Mouse (Mus musculus): ENCODE measurements at regions not wholly inside any gene's neighbourhood (a gene's known extent, or its start where the extent isn't known, plus 50 kb on each side); places are given as distances from the start of the nearest gene placed in this dataset.

DNA sequence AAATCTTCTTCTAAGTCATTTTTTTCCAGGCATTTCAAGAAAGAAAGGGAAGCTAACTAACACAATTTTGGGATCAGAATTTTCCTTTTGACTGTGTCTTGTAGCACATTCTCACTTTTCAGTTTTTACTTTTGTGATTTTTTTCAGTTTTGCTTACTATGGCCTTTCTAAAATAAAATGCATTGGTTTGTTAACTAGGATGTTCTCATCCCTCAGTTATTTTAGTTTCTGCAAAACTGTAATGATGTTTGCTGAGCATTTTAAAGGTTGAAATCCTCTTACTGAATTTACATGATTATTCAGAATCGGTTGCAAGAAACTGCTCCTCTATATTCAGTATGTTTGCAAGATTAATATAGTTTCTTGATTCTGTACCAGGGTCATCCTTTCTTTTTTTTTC lies 610.1 kb upstream of the Frg1 start:
- H3K4me1 ChIP-seq (ENCODE audit: control insufficient read depth, insufficient read depth, low read length) = no peaks in the 10 kb centered on the region
- WGBS = 89% methylated on average over 1 of the region's 1 CpGs

DNA sequence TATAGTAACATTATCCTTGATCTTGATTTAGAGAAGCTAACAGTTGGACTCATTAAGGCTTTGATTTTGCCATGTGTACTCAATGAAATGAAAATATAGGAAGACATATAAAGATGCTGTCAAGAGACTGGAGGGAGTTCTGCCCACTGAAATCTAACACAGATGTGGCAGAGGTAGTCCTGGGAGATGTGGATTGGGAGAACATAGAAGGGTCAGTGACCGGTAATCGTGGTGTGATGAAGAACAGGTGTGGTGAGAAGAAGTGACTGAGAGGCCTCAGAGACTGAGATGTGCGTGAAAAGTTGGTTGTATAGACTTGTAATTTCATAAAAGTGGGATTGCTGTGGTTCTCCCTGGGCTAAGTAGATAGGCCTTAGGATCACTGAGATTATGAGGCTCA lies 600.9 kb upstream of the Frg1 start:
- no peak for ATAC-seq

More for the DNA sequence above, 610.1 kb upstream of the Frg1 start:
- Histone ChIP-seq H3K4me3 (ENCODE audit: low read length) (no peak overlapping the region), H3K36me3 (ENCODE audit: control insufficient read depth, insufficient read depth, low read length) (no peaks in the 10 kb centered on the region), H3K27me3 (replicated peaks; ENCODE audit: control insufficient read depth, insufficient read depth, low read length) (no peaks in the 10 kb centered on the region), H3K4me2 (ENCODE audit: low read depth, low read length) (no peak overlapping the region), H3K27ac (ENCODE audit: low read length) (no peak overlapping the region), H3K9ac (ENCODE audit: low read depth, low read length) (no peak overlapping the region), H3K9me3 (ENCODE audit: control insufficient read depth, low read length) (no peaks in the 10 kb centered on the region)
- no peak for ATAC-seq

DNA sequence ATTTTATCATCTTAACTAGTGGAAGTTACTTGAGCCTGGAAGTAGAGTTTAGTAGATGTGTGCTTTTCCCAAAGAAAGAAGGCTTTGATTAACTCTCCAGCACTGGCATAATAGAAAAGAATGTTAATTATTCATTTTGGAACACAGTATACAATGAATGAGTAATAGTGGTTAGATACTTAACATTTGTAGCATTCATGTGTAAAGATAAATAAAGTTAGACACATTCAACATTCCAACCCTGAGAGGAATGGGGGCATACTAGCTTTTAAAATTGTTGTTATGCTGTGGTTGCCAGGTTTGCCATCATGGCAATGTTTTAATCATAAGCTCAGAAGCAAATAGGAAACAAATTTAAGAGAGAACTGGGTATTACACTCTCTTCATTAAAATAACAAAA lies 586.3 kb upstream of the Frg1 start:
- H3K9me3 ChIP-seq (ENCODE audit: control insufficient read depth, low read length) = no peaks in the 10 kb centered on the region
- no peak overlapping the region for H3K4me3 ChIP-seq (ENCODE audit: low read length)
- H3K27ac ChIP-seq (ENCODE audit: low read length) = no peak overlapping the region
- no peak overlapping the region for H3K4me2 ChIP-seq (ENCODE audit: low read depth, low read length)
- no peak overlapping the region for H3K9ac ChIP-seq (ENCODE audit: low read depth, low read length)
- no peak for ATAC-seq
- no peaks in the 10 kb centered on the region for H3K27me3 ChIP-seq (replicated peaks; ENCODE audit: control insufficient read depth, insufficient read depth, low read length)
- no peaks in the 10 kb centered on the region for H3K36me3 ChIP-seq (ENCODE audit: control insufficient read depth, insufficient read depth, low read length)
- no peaks in the 10 kb centered on the region for H3K4me1 ChIP-seq (ENCODE audit: control insufficient read depth, insufficient read depth, low read length)

More for the DNA sequence above, 600.9 kb upstream of the Frg1 start:
- Histone ChIP-seq H3K4me1 (ENCODE audit: control insufficient read depth, insufficient read depth, low read length) (no peaks in the 10 kb centered on the region), H3K4me3 (ENCODE audit: low read length) (no peak overlapping the region), H3K9ac (ENCODE audit: low read depth, low read length) (no peak overlapping the region), H3K36me3 (ENCODE audit: control insufficient read depth, insufficient read depth, low read length) (no peaks in the 10 kb centered on the region), H3K9me3 (ENCODE audit: control insufficient read depth, low read length) (no peaks in the 10 kb centered on the region), H3K4me2 (ENCODE audit: low read depth, low read length) (no peak overlapping the region), H3K27me3 (replicated peaks; ENCODE audit: control insufficient read depth, insufficient read depth, low read length) (no peaks in the 10 kb centered on the region), H3K27ac (ENCODE audit: low read length) (no peak overlapping the region)
- WGBS = 94% methylated on average over 3 of the region's 3 CpGs

DNA sequence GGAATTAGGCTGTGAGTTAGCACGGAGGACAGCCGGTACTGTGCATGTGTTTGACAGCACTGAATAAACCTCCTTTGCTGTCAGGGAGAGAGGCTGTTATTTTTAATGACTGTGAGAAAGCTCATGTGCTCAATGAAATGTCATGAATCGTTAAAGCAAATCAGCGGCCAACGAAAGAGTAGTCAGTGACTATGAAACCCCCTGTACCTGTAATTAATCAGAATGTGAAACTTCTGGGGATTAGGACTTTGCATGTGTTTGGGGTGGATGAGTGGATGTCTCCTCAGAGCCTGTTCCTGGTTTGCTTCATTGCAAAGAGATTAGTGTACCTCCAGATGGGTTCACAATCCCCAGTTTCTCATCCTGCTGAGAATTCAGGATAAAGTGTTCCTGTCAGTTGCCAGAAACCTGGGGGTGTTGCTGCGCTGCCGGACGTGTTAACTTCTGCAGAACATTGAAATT lies 572.2 kb upstream of the Frg1 start:
- no peak for ATAC-seq
- WGBS = 75% methylated on average over 8 of the region's 8 CpGs
- Histone ChIP-seq H3K4me2 (ENCODE audit: low read depth, low read length) (no peak overlapping the region), H3K4me3 (ENCODE audit: low read length) (no peak overlapping the region), H3K4me1 (ENCODE audit: control insufficient read depth, insufficient read depth, low read length) (no peaks in the 10 kb centered on the region), H3K9me3 (ENCODE audit: control insufficient read depth, low read length) (no peaks in the 10 kb centered on the region), H3K36me3 (ENCODE audit: control insufficient read depth, insufficient read depth, low read length) (no peaks in the 10 kb centered on the region), H3K9ac (ENCODE audit: low read depth, low read length) (no peak overlapping the region), H3K27me3 (replicated peaks; ENCODE audit: control insufficient read depth, insufficient read depth, low read length) (no peaks in the 10 kb centered on the region), H3K27ac (ENCODE audit: low read length) (no peak overlapping the region)

DNA sequence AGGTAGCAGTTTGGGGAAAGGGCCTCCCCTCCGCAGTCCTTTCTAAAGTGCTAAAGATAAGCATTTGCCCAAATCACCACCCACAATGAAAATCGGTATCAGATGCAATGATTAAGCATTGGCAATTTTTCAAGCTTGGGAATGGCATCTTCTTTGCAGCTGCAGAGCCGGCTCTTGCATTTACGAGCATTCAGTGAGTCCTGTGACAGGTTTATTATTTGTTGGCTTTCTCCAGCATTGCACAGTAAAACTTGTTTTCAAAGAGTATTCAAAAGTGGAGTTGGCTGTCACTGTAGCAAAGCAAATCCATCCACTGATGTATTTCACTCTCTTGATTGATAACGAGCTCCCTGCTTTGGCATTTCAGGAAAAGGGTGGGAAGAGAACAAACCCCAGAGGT lies 571.3 kb upstream of the Frg1 start:
- Histone ChIP-seq H3K27me3 (replicated peaks; ENCODE audit: control insufficient read depth, insufficient read depth, low read length) (no peaks in the 10 kb centered on the region), H3K9ac (ENCODE audit: low read depth, low read length) (no peak overlapping the region), H3K4me1 (ENCODE audit: control insufficient read depth, insufficient read depth, low read length) (no peaks in the 10 kb centered on the region), H3K36me3 (ENCODE audit: control insufficient read depth, insufficient read depth, low read length) (no peaks in the 10 kb centered on the region), H3K4me3 (ENCODE audit: low read length) (no peak overlapping the region), H3K9me3 (ENCODE audit: control insufficient read depth, low read length) (no peaks in the 10 kb centered on the region), H3K4me2 (ENCODE audit: low read depth, low read length) (no peak overlapping the region), H3K27ac (ENCODE audit: low read length) (no peak overlapping the region)
- no peak for ATAC-seq
- 39% methylated on average over 5 of the region's 5 CpGs for WGBS

DNA sequence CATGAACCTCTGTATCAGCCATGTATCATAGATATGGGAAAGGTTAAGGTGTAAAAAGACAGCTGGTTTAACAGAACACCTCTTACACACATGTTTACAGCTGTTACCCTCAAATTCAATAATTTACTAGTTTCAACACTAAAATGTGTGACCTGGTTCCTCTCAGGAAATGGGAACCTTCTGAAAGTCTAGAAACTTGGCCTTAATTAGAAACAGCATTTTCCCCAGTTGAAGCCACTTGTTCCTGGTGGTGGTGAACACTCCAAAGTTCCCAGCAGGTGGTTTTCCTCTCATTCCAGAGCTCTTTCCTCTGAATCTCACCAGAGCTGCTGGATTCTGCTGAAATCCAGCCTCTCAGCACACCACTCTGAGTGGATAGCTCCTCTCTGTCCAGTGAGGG lies 570.5 kb upstream of the Frg1 start:
- H3K27ac ChIP-seq (ENCODE audit: low read length) = no peak overlapping the region
- no peak overlapping the region for H3K9ac ChIP-seq (ENCODE audit: low read depth, low read length)
- no peak overlapping the region for H3K4me2 ChIP-seq (ENCODE audit: low read depth, low read length)
- H3K36me3 ChIP-seq (ENCODE audit: control insufficient read depth, insufficient read depth, low read length) = no peaks in the 10 kb centered on the region
- no peaks in the 10 kb centered on the region for H3K4me1 ChIP-seq (ENCODE audit: control insufficient read depth, insufficient read depth, low read length)
- no peak for ATAC-seq
- no peaks in the 10 kb centered on the region for H3K9me3 ChIP-seq (ENCODE audit: control insufficient read depth, low read length)
- no peak overlapping the region for H3K4me3 ChIP-seq (ENCODE audit: low read length)
- no peaks in the 10 kb centered on the region for H3K27me3 ChIP-seq (replicated peaks; ENCODE audit: control insufficient read depth, insufficient read depth, low read length)

DNA sequence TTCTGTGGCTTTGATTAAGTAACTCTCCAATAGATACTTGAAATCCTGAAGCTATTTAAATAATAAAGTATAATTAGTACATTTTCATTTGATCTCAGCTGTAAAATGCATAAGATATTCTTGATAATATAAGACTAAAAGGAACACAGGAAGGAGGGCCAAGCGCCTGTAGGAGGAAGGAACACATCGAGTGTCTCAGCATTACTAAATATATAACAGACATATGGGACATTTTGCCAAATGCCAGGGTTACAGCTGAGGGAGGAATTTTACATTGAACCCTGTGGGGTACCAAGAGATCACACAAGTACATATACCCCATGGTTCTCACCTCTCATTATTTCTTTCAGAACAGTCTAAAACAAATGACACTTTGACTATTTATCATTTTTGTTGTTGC lies 555.5 kb upstream of the Frg1 start:
- no peak for ATAC-seq

DNA sequence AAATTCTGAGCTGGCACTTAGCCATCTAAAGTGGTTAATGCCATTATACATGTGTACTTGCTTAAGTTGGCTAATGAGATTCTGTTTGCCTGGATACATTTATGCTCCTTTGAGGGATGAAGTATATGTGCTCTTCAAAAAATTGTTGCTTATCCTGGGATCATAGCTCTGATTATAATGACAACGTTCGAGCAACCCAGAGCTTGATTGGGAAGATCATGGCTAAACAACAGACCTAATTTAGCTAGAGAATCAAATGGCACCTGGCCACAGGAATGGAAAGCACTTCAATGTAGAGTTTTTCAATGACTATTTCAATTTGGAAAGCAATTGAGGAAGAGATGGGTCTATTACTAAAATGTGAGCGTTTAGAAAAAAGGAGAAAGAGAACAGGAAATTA lies 553.7 kb upstream of the Frg1 start:
- H3K9me3 ChIP-seq (ENCODE audit: control insufficient read depth, low read length) = no peaks in the 10 kb centered on the region
- no peak overlapping the region for H3K9ac ChIP-seq (ENCODE audit: low read depth, low read length)
- no peaks in the 10 kb centered on the region for H3K4me1 ChIP-seq (ENCODE audit: control insufficient read depth, insufficient read depth, low read length)
- ATAC-seq = no peak
- H3K4me3 ChIP-seq (ENCODE audit: low read length) = no peak overlapping the region
- H3K27ac ChIP-seq (ENCODE audit: low read length) = no peak overlapping the region
- H3K27me3 ChIP-seq (replicated peaks; ENCODE audit: control insufficient read depth, insufficient read depth, low read length) = no peaks in the 10 kb centered on the region
- no peaks in the 10 kb centered on the region for H3K36me3 ChIP-seq (ENCODE audit: control insufficient read depth, insufficient read depth, low read length)
- no peak overlapping the region for H3K4me2 ChIP-seq (ENCODE audit: low read depth, low read length)
- 88% methylated on average over 3 of the region's 3 CpGs for WGBS

More for the DNA sequence above, 555.5 kb upstream of the Frg1 start:
- Histone ChIP-seq H3K4me3 (ENCODE audit: low read length) (no peak overlapping the region), H3K4me2 (ENCODE audit: low read depth, low read length) (no peak overlapping the region), H3K4me1 (ENCODE audit: control insufficient read depth, insufficient read depth, low read length) (no peaks in the 10 kb centered on the region), H3K27me3 (replicated peaks; ENCODE audit: control insufficient read depth, insufficient read depth, low read length) (no peaks in the 10 kb centered on the region), H3K9ac (ENCODE audit: low read depth, low read length) (no peak overlapping the region), H3K36me3 (ENCODE audit: control insufficient read depth, insufficient read depth, low read length) (no peaks in the 10 kb centered on the region), H3K9me3 (ENCODE audit: control insufficient read depth, low read length) (no peaks in the 10 kb centered on the region), H3K27ac (ENCODE audit: low read length) (no peak overlapping the region)
- 86% methylated on average over 2 of the region's 2 CpGs for WGBS

DNA sequence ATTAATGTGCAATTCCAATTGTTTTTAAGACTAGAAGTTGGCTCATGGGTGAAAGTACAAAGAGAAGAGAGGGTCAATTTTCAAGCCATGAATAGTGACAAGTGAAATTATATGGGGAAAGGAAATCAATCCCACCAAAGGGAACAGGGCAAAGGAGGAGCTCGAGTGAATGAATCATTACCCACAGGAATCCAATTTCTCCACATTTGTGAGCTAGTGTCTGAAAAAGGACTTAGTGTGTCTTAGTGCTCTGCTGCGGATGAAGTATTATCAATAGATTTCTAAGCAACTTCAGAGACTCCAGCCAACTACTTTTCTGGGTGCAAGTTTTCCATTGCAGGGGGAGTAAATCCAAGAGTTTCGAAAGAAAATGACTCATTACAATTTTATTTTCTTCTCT lies 552.5 kb upstream of the Frg1 start:
- H3K4me2 ChIP-seq (ENCODE audit: low read depth, low read length) = no peak overlapping the region
- ATAC-seq = no peak
- H3K27ac ChIP-seq (ENCODE audit: low read length) = no peak overlapping the region
- no peak overlapping the region for H3K4me3 ChIP-seq (ENCODE audit: low read length)
- no peaks in the 10 kb centered on the region for H3K36me3 ChIP-seq (ENCODE audit: control insufficient read depth, insufficient read depth, low read length)
- H3K27me3 ChIP-seq (replicated peaks; ENCODE audit: control insufficient read depth, insufficient read depth, low read length) = no peaks in the 10 kb centered on the region
- no peaks in the 10 kb centered on the region for H3K4me1 ChIP-seq (ENCODE audit: control insufficient read depth, insufficient read depth, low read length)
- 78% methylated on average over 3 of the region's 3 CpGs for WGBS
- no peaks in the 10 kb centered on the region for H3K9me3 ChIP-seq (ENCODE audit: control insufficient read depth, low read length)
- H3K9ac ChIP-seq (ENCODE audit: low read depth, low read length) = no peak overlapping the region

DNA sequence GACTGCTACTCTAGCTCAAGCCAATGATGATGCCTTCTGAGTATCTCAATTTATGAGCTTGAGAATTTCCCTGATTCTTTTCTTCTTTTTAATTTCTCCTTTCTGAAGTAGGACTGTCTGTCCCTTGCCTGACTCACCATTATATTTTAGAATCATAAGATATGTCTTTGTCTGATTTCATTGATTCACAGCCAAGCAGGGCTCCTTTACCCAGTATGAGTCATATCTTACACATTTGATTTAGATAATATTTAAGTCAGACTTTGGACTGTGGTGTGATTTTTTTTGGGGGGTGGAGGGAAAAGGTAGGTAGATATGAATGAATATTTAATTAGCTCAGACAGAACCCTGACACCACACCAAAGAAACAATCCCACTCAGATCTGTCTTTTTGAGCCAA lies 547.2 kb upstream of the Frg1 start:
- Histone ChIP-seq H3K27ac (ENCODE audit: low read length) (no peak overlapping the region), H3K36me3 (ENCODE audit: control insufficient read depth, insufficient read depth, low read length) (no peaks in the 10 kb centered on the region), H3K27me3 (replicated peaks; ENCODE audit: control insufficient read depth, insufficient read depth, low read length) (no peaks in the 10 kb centered on the region), H3K9me3 (ENCODE audit: control insufficient read depth, low read length) (no peaks in the 10 kb centered on the region), H3K4me3 (ENCODE audit: low read length) (no peak overlapping the region), H3K4me2 (ENCODE audit: low read depth, low read length) (no peak overlapping the region), H3K4me1 (ENCODE audit: control insufficient read depth, insufficient read depth, low read length) (no peaks in the 10 kb centered on the region), H3K9ac (ENCODE audit: low read depth, low read length) (no peak overlapping the region)
- no peak for ATAC-seq

All from intestine, embryonic 16.5 days (tissue).